Mouse (Mus musculus) myocyte (in vitro differentiated cells): ENCODE results near the gene 4930412O13Rik. TPM values are rescaled to one million over a fixed set of nuclear protein-coding genes. Genes with fewer than 3 reads are reported as not detected.
A peak's percentile ranks its signal among the peaks of the same experiment; 100 is the strongest.

ENCODE experiments used
- H3K27me3 ChIP-seq: one replicate; pipeline ENCODE4 v1.6.1; 2011; ENCODE audit not compliant: control insufficient read depth, insufficient read depth, insufficient read length
- H3K36me3 ChIP-seq: one replicate; pipeline ENCODE4 v1.6.1; 2011; ENCODE audit not compliant: control insufficient read depth, insufficient read depth
- H3K4me2 ChIP-seq: one replicate; pipeline ENCODE4 v1.6.1; 2011; ENCODE audit warnings: low read depth, control low read depth
- H3K4me3 ChIP-seq: one replicate; pipeline ENCODE4 v1.5.1; 2011; ENCODE audit warnings: mild to moderate bottlenecking, control low read depth, moderate library complexity
- H3K79me2 ChIP-seq: one replicate; pipeline ENCODE4 v1.6.1; 2011; ENCODE audit not compliant: control insufficient read depth, insufficient read depth
- H3ac ChIP-seq: one replicate; pipeline ENCODE4 v1.6.1; 2011; ENCODE audit not compliant: control insufficient read depth, insufficient read length
- CEBPB ChIP-seq: IDR thresholded peaks from 2 replicates; pipeline ENCODE4 v1.6.1; 2011; ENCODE audit warnings: mild to moderate bottlenecking, moderate library complexity; ENCODE audit not compliant: poor library complexity, insufficient read depth, severe bottlenecking
- E2F4 ChIP-seq: IDR thresholded peaks from one replicate; pipeline ENCODE4 v1.6.1; 2011; ENCODE audit warnings: mild to moderate bottlenecking, control low read depth, moderate library complexity; ENCODE audit not compliant: insufficient read depth
- MAX ChIP-seq: IDR thresholded peaks from one replicate; pipeline ENCODE4 v1.6.1; 2011; ENCODE audit warnings: low read depth, mild to moderate bottlenecking, control low read depth
- MYOD1 ChIP-seq, 3 experiments: IDR thresholded peaks; one replicate each; pipeline ENCODE4 v1.6.1; 2011; ENCODE audit warnings: control low read depth in 2 of 3, low read depth in 2 of 3, mild to moderate bottlenecking in 2 of 3, moderate library complexity in 1 of 3; ENCODE audit not compliant: insufficient read length in 2 of 3, control insufficient read depth in 1 of 3
- MYOG ChIP-seq, 3 experiments: IDR thresholded peaks; one replicate each; pipeline ENCODE4 v1.6.1; 2011; ENCODE audit warnings: control low read depth in 2 of 3, low read depth in 2 of 3, mild to moderate bottlenecking in 2 of 3; ENCODE audit not compliant: insufficient read length in 2 of 3, control insufficient read depth in 1 of 3, insufficient read depth in 1 of 3
- POLR2A ChIP-seq: IDR thresholded peaks from one replicate; pipeline ENCODE4 v1.6.1; 2011; ENCODE audit warnings: low read depth, mild to moderate bottlenecking, control low read depth, moderate library complexity; ENCODE audit not compliant: insufficient read length
- POLR2AphosphoS2 ChIP-seq: IDR thresholded peaks from one replicate; pipeline ENCODE4 v1.6.1; 2011; ENCODE audit warnings: low read depth, control low read depth; ENCODE audit not compliant: insufficient read length
- REST ChIP-seq: IDR thresholded peaks from one replicate; pipeline ENCODE4 v1.6.1; 2011; ENCODE audit warnings: mild to moderate bottlenecking, control low read depth, moderate library complexity; ENCODE audit not compliant: insufficient read depth, insufficient read length
- SRF ChIP-seq: IDR thresholded peaks from one replicate; pipeline ENCODE4 v1.6.1; 2011; ENCODE audit warnings: low read depth; ENCODE audit not compliant: control insufficient read depth, insufficient read length
- TCF12 ChIP-seq: IDR thresholded peaks from one replicate; pipeline ENCODE4 v1.6.1; 2011; ENCODE audit warnings: mild to moderate bottlenecking, control low read depth; ENCODE audit not compliant: poor library complexity, insufficient read depth, severe bottlenecking
- TCF3 ChIP-seq: IDR thresholded peaks from one replicate; pipeline ENCODE4 v1.6.1; 2011; ENCODE audit warnings: low read depth, control low read depth; ENCODE audit not compliant: insufficient read length
- USF1 ChIP-seq: IDR thresholded peaks from one replicate; pipeline ENCODE4 v1.6.1; 2011; ENCODE audit warnings: low read depth, mild to moderate bottlenecking, control low read depth, moderate library complexity
- polyA plus RNA-seq: library from polyadenylated mRNA; unstranded; fragments of >200 nt; fragmentation: generic; extraction: Trizol; gene quantifications from one replicate; pipeline ENCODE4 v1.2.1, GENCODE M21; 2012; ENCODE audit warnings: missing spikeins

The 4930412O13Rik gene
- polyA plus RNA-seq, 1 experiment = not detected

DNA sequence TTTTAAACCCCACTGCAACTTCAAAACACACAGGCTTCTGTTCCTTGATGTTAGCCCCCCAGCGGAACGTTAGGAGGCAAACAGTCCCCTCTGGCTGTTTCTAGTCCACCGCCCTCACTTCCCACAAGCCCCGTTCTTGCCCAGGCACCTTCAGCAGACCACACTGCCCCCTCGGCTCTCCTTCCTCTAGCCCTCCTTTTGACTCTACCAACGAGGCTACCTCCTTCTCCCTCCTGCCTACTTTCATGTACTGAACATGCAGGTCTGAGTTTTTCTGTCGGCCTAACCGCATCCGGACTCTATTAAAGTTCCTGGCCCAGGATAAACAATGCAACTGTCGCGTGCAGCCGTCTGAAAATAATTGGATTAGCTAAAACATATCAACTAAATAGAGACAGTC, 8.4 kb upstream of the 4930412O13Rik start:
- peaks cover 22% of the 10 kb centered on the region for H3K36me3 ChIP-seq
- no peaks in the 10 kb centered on the region for H3K27me3 ChIP-seq
- no peak overlapping the region for H3ac ChIP-seq
- TF ChIP-seq POLR2A (no peak), MYOD1 (IDR thresholded peaks at IDR 0.05; ENCODE audit: control insufficient read depth in 1 of 3, insufficient read length in 2 of 3, low read depth in 2 of 3) (no peak), TCF3 (no peak), MYOG (IDR thresholded peaks at IDR 0.05; ENCODE audit: control insufficient read depth in 1 of 3, insufficient read depth in 1 of 3, insufficient read length in 2 of 3, low read depth in 2 of 3) (no peak), CEBPB (no peak), E2F4 (no peak), SRF (no peak), REST (no peak), POLR2AphosphoS2 (no peak), MAX (no peak), USF1 (no peak), TCF12 (no peak)
- no peak overlapping the region for H3K4me2 ChIP-seq
- H3K79me2 ChIP-seq = peaks cover 14% of the 10 kb centered on the region
- no peak overlapping the region for H3K4me3 ChIP-seq

DNA sequence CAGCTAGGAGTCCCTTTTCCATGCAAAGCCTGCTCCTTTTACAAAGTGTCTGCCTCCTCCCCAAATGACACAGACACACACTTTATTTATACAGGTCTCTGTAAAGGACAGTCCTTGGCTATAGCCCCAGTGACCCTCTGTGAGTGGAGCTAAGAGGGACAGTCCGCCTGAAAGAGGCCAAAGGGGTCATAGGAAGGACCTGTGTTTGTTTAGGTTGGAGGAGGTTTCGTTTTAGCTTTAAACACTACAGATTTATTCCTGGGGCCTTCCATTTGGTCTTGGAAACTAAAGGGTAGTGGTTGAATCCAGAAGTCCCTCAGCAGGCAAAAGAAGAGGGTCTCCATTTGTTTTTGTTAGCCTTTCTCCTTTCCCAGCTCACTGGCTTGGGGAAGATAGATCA, 7.3 kb upstream of the 4930412O13Rik start:
- Histone ChIP-seq H3K4me3 (no peak overlapping the region), H3K27me3 (no peaks in the 10 kb centered on the region), H3K4me2 (no peak overlapping the region)

DNA sequence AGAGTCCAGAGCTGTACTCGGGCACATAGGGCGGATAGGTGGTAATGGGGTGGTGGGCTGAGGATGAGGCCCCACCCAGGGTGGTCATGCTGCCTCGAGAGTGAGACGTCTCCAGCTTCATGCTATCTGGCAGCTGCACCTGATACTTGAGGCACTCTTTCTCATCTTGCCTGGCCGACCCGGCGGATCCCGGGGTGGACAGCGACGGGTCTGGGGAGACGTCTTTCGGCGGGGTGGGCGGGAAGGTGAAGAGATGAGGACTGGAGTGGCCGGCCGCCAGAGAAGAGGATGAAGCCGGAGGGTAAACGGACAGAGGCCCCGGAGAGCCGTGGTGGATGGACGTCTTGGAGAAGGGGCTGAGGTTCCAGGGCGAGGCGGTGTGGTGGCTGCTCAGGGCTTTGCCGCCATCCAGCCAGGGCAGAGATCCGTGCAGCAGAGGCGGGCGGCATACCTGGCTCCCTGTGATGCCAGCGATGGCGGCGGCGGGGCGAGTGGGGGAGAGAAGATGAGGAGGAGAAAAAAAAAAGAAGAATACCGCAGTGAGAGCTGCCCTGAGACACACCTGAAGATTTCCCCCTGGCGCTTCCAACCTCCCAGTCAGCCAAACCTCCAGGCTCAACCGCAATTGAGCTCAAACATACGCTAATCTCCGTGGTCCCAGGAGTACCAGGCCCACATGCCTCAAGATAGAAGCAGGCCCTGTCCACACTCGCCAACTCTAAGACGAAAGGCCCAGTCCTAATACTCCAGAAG, 6.4 kb upstream of the 4930412O13Rik start:
- no peak for TF ChIP-seq MAX
- no peak for TF ChIP-seq TCF3
- no peak for TF ChIP-seq TCF12
- Histone ChIP-seq H3K36me3 (peaks cover 16% of the 10 kb centered on the region), H3K4me3 (no peak overlapping the region), H3K79me2 (peaks cover 8% of the 10 kb centered on the region), H3K4me2 (no peak overlapping the region), H3ac (no peak overlapping the region), H3K27me3 (no peaks in the 10 kb centered on the region)

More for the DNA sequence above, 7.3 kb upstream of the 4930412O13Rik start:
- TF ChIP-seq E2F4 (no peak), MAX (no peak), TCF3 (no peak), USF1 (no peak), REST (no peak), POLR2AphosphoS2 (no peak), POLR2A (no peak), CEBPB (no peak), TCF12 (no peak), SRF (no peak), MYOG (IDR thresholded peaks at IDR 0.05; ENCODE audit: control insufficient read depth in 1 of 3, insufficient read depth in 1 of 3, insufficient read length in 2 of 3, low read depth in 2 of 3) (no peak), MYOD1 (IDR thresholded peaks at IDR 0.05; ENCODE audit: control insufficient read depth in 1 of 3, insufficient read length in 2 of 3, low read depth in 2 of 3) (no peak)
- H3ac ChIP-seq = no peak overlapping the region
- peaks cover 22% of the 10 kb centered on the region for H3K36me3 ChIP-seq
- H3K79me2 ChIP-seq = peaks cover 14% of the 10 kb centered on the region

DNA sequence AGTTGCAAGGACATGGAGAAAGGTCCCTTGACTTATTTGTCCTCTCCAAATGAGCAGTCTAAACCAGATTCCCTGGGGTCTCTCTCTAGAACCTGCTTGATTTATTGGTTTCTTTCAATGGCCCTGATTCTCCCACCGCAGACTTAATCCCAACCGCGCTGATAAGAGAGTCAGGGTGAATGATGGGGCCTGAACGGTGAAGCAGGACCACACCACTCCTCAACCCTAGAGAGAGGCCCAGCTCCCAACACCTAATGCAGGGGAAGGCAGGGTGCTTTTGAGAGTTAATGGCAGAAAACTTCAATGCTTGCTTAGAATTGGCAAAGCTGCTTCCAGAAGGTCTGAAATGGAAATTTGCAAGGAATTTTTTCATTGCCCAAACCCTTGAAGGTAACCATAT, 5.8 kb upstream of the 4930412O13Rik start:
- H3K79me2 ChIP-seq = peaks cover 8% of the 10 kb centered on the region
- TF ChIP-seq USF1 (no peak), SRF (no peak), CEBPB (no peak)
- no peak overlapping the region for H3K4me2 ChIP-seq
- no peak overlapping the region for H3ac ChIP-seq
- no peaks in the 10 kb centered on the region for H3K27me3 ChIP-seq
- peaks cover 13% of the 10 kb centered on the region for H3K36me3 ChIP-seq
- no peak overlapping the region for H3K4me3 ChIP-seq

DNA sequence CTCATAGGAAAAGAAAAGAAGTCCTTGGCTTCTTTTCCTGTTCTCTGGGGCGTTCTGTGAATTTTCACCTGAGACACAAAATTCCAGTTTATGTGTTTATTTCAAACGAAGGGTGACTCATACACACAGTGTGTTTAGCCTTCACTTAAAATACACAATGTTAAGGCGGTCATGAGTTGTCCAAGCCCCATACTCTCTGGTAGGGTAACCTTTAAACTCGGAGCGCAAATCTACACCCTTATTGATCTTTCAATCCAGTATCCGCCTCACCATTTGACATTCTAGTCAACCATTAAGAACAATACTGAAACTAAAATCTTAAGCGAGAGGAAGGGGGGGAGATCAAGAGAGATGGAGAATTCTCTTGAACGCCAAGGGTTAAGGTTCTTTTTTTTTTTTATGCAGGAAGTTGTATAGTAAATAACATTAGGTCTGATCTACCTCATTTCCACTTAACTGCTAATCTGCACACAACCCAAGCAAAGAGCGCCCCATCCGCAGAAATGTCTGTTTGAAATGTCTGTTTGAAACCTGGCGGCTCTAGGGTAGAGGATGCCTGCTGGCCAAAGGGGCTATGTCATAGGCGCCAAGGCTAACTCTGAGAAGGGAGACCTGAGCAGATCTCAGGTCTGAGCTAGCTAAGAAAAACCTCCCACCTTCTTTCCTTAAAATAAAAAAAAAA, 5.2 kb upstream of the 4930412O13Rik start:
- peaks cover 8% of the 10 kb centered on the region for H3K79me2 ChIP-seq
- peak overlapping the region; percentile 74 for H3K4me3 ChIP-seq
- no peaks in the 10 kb centered on the region for H3K27me3 ChIP-seq
- peak overlapping the region; percentile 84 for H3K4me2 ChIP-seq
- no peak overlapping the region for H3ac ChIP-seq
- H3K36me3 ChIP-seq = peaks cover 13% of the 10 kb centered on the region
- TF ChIP-seq REST = no peak
